Mouse (Mus musculus): Measurements from ENCODE around the gene Adgrl1. TPM values are rescaled to one million over a fixed set of nuclear protein-coding genes. Genes with fewer than 3 reads are reported as not detected.
"Not testable (repeated sequence)": the region's sequence is repeated elsewhere in the genome, so short reads cannot be mapped to it uniquely, and the experiment has no call there.

Gene Adgrl1
- polyA plus RNA-seq, 1 experiment from 2014 or later: 54.8 TPM

DNA sequence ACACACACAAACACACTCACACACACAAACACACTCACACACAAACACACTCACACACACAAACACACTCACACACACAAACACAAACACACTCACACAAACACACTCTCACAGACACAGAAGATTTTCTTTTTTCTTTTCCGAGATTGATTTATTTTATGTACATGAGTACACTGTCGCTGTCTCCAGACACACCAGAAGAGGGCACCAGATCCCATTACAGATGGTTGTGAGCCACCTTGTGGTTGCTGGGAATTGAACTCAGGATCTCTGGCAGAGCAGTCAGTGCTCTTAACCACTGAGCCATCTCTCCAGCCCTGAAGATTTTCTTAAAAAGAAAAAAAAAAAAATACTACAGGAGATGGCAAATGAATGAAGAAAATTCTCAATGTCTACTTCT, 83.3 kb downstream of the Adgrl1 start:
- H3K4me2 ChIP-seq (ENCODE audit: low read length); H3K4me1 ChIP-seq (ENCODE audit: control insufficient read depth, insufficient read depth, low read length); H3K27me3 ChIP-seq (ENCODE audit: control insufficient read depth, insufficient read depth, low read depth, low read length); H3K4me3 ChIP-seq (ENCODE audit: low read depth, low read length); H3K27ac ChIP-seq (ENCODE audit: low read length); ATAC-seq; H3K9ac ChIP-seq (ENCODE audit: low read depth, low read length); H3K9me3 ChIP-seq (replicated peaks; ENCODE audit: control insufficient read depth, low read length, poor library complexity, severe bottlenecking): not testable (repeated sequence)
- peaks cover 50% of the 10 kb centered on the region for H3K36me3 ChIP-seq (ENCODE audit: control insufficient read depth, insufficient read depth, low read length)
- 95% methylated on average over 2 of the region's 2 CpGs for WGBS

DNA sequence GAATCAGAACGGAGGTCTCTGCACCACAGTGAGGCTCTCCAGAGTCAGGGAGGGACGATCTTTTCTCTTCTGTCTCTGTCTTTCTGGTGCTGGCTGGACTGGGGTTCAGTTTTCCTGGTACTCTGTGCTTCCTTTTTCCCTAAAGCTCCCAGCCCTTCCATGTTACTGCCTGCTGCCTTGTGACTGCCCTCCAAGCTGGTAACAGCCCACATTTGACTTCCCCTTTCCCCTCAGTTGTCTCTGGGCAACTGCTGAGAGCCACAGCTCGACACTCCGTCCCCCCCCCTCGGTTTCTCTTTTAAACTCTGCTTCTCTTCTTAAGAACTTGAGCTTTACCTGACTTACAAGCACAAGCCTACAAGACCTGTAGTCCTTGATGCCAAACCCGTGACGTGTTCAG, 89.3 kb downstream of the Adgrl1 start:
- no peaks in the 10 kb centered on the region for H3K4me1 ChIP-seq (ENCODE audit: control insufficient read depth, insufficient read depth, low read length)
- H3K9ac ChIP-seq (ENCODE audit: low read depth, low read length): no peak overlapping the region
- no peak overlapping the region for H3K4me3 ChIP-seq (ENCODE audit: low read depth, low read length)
- WGBS: 89% methylated on average over 7 of the region's 7 CpGs
- no peak overlapping the region for H3K4me2 ChIP-seq (ENCODE audit: low read length)
- no peaks in the 10 kb centered on the region for H3K27me3 ChIP-seq (ENCODE audit: control insufficient read depth, insufficient read depth, low read depth, low read length)
- no peak overlapping the region for H3K27ac ChIP-seq (ENCODE audit: low read length)
- no peak for ATAC-seq
- H3K9me3 ChIP-seq (replicated peaks; ENCODE audit: control insufficient read depth, low read length, poor library complexity, severe bottlenecking): no peaks in the 10 kb centered on the region
- peaks cover 49% of the 10 kb centered on the region for H3K36me3 ChIP-seq (ENCODE audit: control insufficient read depth, insufficient read depth, low read length)

DNA sequence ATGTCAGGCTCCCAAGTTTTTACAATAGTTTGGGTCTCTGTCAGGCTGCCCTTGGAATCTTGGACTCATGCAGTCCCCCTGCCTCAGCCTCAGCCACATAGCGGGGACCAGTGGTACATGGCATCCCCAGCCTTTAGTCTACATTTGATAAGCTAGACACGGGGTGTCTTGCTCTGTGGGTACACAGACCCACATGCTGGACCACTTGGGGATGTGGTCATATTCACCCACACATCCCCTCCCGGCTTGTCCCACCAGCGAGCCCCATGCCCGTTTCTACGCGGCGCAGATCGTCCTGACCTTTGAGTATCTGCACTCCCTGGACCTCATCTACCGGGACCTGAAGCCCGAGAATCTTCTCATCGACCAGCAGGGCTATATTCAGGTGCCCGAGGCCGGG, 90.3 kb downstream of the Adgrl1 start:
- no peak for ATAC-seq
- no peaks in the 10 kb centered on the region for H3K27me3 ChIP-seq (ENCODE audit: control insufficient read depth, insufficient read depth, low read depth, low read length)
- H3K36me3 ChIP-seq (ENCODE audit: control insufficient read depth, insufficient read depth, low read length): peaks cover 42% of the 10 kb centered on the region
- no peak overlapping the region for H3K4me2 ChIP-seq (ENCODE audit: low read length)
- WGBS: 95% methylated on average over 14 of the region's 14 CpGs
- no peak overlapping the region for H3K9ac ChIP-seq (ENCODE audit: low read depth, low read length)
- H3K4me3 ChIP-seq (ENCODE audit: low read depth, low read length): no peak overlapping the region
- H3K9me3 ChIP-seq (replicated peaks; ENCODE audit: control insufficient read depth, low read length, poor library complexity, severe bottlenecking): no peaks in the 10 kb centered on the region
- no peak overlapping the region for H3K27ac ChIP-seq (ENCODE audit: low read length)
- H3K4me1 ChIP-seq (ENCODE audit: control insufficient read depth, insufficient read depth, low read length): no peaks in the 10 kb centered on the region

Small RNAs within 50 kb of the gene (microRNA-seq; reads per million reads assigned to microRNA genes)
- not detected for gene Gm44330
- gene Gm44450: not detected

Other genes with a start within 250 kb of the Adgrl1 start
- gene Gipc1, start 247.4 kb upstream of the Adgrl1 start, polyA plus RNA-seq (2015; fragmentation: Nextera tagmentation; extraction: Ambion mirVana): 126 and 132 TPM in 2 replicates
- 0.97 and 1.1 TPM in 2 replicates for gene Ptger1, start 233.4 kb upstream of the Adgrl1 start, polyA plus RNA-seq (2015; fragmentation: Nextera tagmentation; extraction: Ambion mirVana)
- 27.4 and 28.7 TPM in 2 replicates for gene Pkn1, start 200.9 kb upstream of the Adgrl1 start, polyA plus RNA-seq (2015; fragmentation: Nextera tagmentation; extraction: Ambion mirVana)
- 92.4 and 105 TPM in 2 replicates for gene Ddx39, start 184.9 kb upstream of the Adgrl1 start, polyA plus RNA-seq (2015; fragmentation: Nextera tagmentation; extraction: Ambion mirVana)
- 10.9 and 11.2 TPM in 2 replicates for gene Adgre5, start 158.8 kb upstream of the Adgrl1 start, polyA plus RNA-seq (2015; fragmentation: Nextera tagmentation; extraction: Ambion mirVana)
- gene Gm10644, start 55.1 kb downstream of the Adgrl1 start, polyA plus RNA-seq (2015; fragmentation: Nextera tagmentation; extraction: Ambion mirVana): 0.58 and 0.69 TPM in 2 replicates
- 6.1 and 6.7 TPM in 2 replicates for gene Asf1b, start 55.4 kb downstream of the Adgrl1 start, polyA plus RNA-seq (2015; fragmentation: Nextera tagmentation; extraction: Ambion mirVana)
- gene Prkaca, start 72.9 kb downstream of the Adgrl1 start, polyA plus RNA-seq (2015; fragmentation: Nextera tagmentation; extraction: Ambion mirVana): 225 and 231 TPM in 2 replicates
- 5.4 and 6.3 TPM in 2 replicates for gene Samd1, start 97.6 kb downstream of the Adgrl1 start, polyA plus RNA-seq (2015; fragmentation: Nextera tagmentation; extraction: Ambion mirVana)
- gene 1700067K01Rik, start 101.4 kb downstream of the Adgrl1 start, polyA plus RNA-seq (2015; fragmentation: Nextera tagmentation; extraction: Ambion mirVana): 1.1 and 1.3 TPM in 2 replicates
- gene 2210011C24Rik, start 112.1 kb downstream of the Adgrl1 start, polyA plus RNA-seq (2015; fragmentation: Nextera tagmentation; extraction: Ambion mirVana): 0.28 and 0.30 TPM in 2 replicates
- 2.8 and 4.7 TPM in 2 replicates for gene Palm3, start 121.4 kb downstream of the Adgrl1 start, polyA plus RNA-seq (2015; fragmentation: Nextera tagmentation; extraction: Ambion mirVana)
- gene Il27ra, start 142.5 kb downstream of the Adgrl1 start, polyA plus RNA-seq (2015; fragmentation: Nextera tagmentation; extraction: Ambion mirVana): 0.26 and 0.47 TPM in 2 replicates
- gene Rln3, start 144.9 kb downstream of the Adgrl1 start, polyA plus RNA-seq (2015; fragmentation: Nextera tagmentation; extraction: Ambion mirVana): 0.72 and 1.9 TPM in 2 replicates
- gene Gm10643, start 165.0 kb downstream of the Adgrl1 start, polyA plus RNA-seq (2015; fragmentation: Nextera tagmentation; extraction: Ambion mirVana): 1.2 and 1.5 TPM in 2 replicates
- 11.3 and 11.7 TPM in 2 replicates for gene Rfx1, start 166.7 kb downstream of the Adgrl1 start, polyA plus RNA-seq (2015; fragmentation: Nextera tagmentation; extraction: Ambion mirVana)
- gene Dcaf15, start 204.7 kb downstream of the Adgrl1 start, polyA plus RNA-seq (2015; fragmentation: Nextera tagmentation; extraction: Ambion mirVana): 20.6 and 24.7 TPM in 2 replicates
- 0.53 and 0.70 TPM in 2 replicates for gene Podnl1, start 225.9 kb downstream of the Adgrl1 start, polyA plus RNA-seq (2015; fragmentation: Nextera tagmentation; extraction: Ambion mirVana)
- gene Cc2d1a, start 247.8 kb downstream of the Adgrl1 start, polyA plus RNA-seq (2015; fragmentation: Nextera tagmentation; extraction: Ambion mirVana): 55.7 and 64.8 TPM in 2 replicates
- 2.1 and 2.5 TPM in 2 replicates for gene 4930432K21Rik, start 247.9 kb downstream of the Adgrl1 start, polyA plus RNA-seq (2015; fragmentation: Nextera tagmentation; extraction: Ambion mirVana)

Data from midbrain, embryonic 16.5 days (tissue).